Mouse (Mus musculus): Measurements from ENCODE around the gene Fen1.
"Not testable (repeated sequence)": the region's sequence is repeated elsewhere in the genome, so short reads cannot be mapped to it uniquely, and the experiment has no call there.

Gene Fen1

GRCm38 (mm10) chr19:10183299-10183983 lies 20.5 kb downstream of the Fen1 start:
- in situ Hi-C loops (cut with MboI; ENCODE audit: low sequenced_read_pairs) = loop anchor here (25.0 kb wide), 2 partner anchors 171 to 271 kb away; partner anchors contain the start of genes Best1 and Rab3il1

- in situ Hi-C loops (cut with MboI; ENCODE audit: low sequenced_read_pairs) = loop anchor here (25.0 kb wide), 2 partner anchors 170 to 270 kb away; partner anchors contain the start of genes Best1 and Rab3il1
Observed at GRCm38 (mm10) chr19:10182670-10183298, 21.2 kb downstream of the Fen1 start, which contains the start of gene Fads1. TSS of gene Fads1 (plus strand) at chr19:10182888.

GRCm38 (mm10) chr19:10182142-10182541 lies 21.8 kb downstream of the Fen1 start:
- in situ Hi-C loops (cut with MboI; ENCODE audit: low sequenced_read_pairs) = loop anchor here (25.0 kb wide), 2 partner anchors 170 to 270 kb away; partner anchors contain the start of genes Best1 and Rab3il1

- in situ Hi-C loops (cut with MboI; ENCODE audit: low sequenced_read_pairs) = loop anchor here (25.0 kb wide), 2 partner anchors 169 to 269 kb away; partner anchors contain the start of genes Best1 and Rab3il1
Observed at GRCm38 (mm10) chr19:10181225-10181624, 22.7 kb downstream of the Fen1 start.

- in situ Hi-C loops (cut with MboI; ENCODE audit: low sequenced_read_pairs) = loop anchor here (25.0 kb wide), 2 partner anchors 165 to 265 kb away; partner anchors contain the start of genes Best1 and Rab3il1
Observed at GRCm38 (mm10) chr19:10176941-10177372, 27.0 kb downstream of the Fen1 start.

- in situ Hi-C loops (cut with MboI; ENCODE audit: low sequenced_read_pairs) = loop anchor here (25.0 kb wide), 2 partner anchors 164 to 264 kb away; partner anchors contain the start of genes Best1 and Rab3il1
Observed at GRCm38 (mm10) chr19:10176477-10176876, 27.5 kb downstream of the Fen1 start.

- in situ Hi-C loops (cut with MboI; ENCODE audit: low sequenced_read_pairs) = loop anchor here (25.0 kb wide), 2 partner anchors 163 to 263 kb away; partner anchors contain the start of genes Best1 and Rab3il1
Observed at GRCm38 (mm10) chr19:10174956-10175355, 29.0 kb downstream of the Fen1 start.

GRCm38 (mm10) chr19:10173844-10174539 lies 30.0 kb downstream of the Fen1 start:
- in situ Hi-C loops (cut with MboI; ENCODE audit: low sequenced_read_pairs) = no loop called here

- in situ Hi-C loops (cut with MboI; ENCODE audit: low sequenced_read_pairs) = no loop called here
Observed at GRCm38 (mm10) chr19:10173116-10173718, 30.8 kb downstream of the Fen1 start.

- in situ Hi-C loops (cut with MboI; ENCODE audit: low sequenced_read_pairs) = no loop called here
Observed at GRCm38 (mm10) chr19:10171846-10172245, 32.1 kb downstream of the Fen1 start.

- in situ Hi-C loops (cut with MboI; ENCODE audit: low sequenced_read_pairs) = no loop called here
Observed at GRCm38 (mm10) chr19:10171359-10171758, 32.6 kb downstream of the Fen1 start.

- in situ Hi-C loops (cut with MboI; ENCODE audit: low sequenced_read_pairs) = no loop called here
Observed at GRCm38 (mm10) chr19:10170466-10170865, 33.5 kb downstream of the Fen1 start.

GRCm38 (mm10) chr19:10169692-10170330 lies 34.2 kb downstream of the Fen1 start:
- in situ Hi-C loops (cut with MboI; ENCODE audit: low sequenced_read_pairs) = not testable (repeated sequence)

- in situ Hi-C loops (cut with MboI; ENCODE audit: low sequenced_read_pairs) = no loop called here
Observed at GRCm38 (mm10) chr19:10169179-10169578, 34.8 kb downstream of the Fen1 start.

- in situ Hi-C loops (cut with MboI; ENCODE audit: low sequenced_read_pairs) = no loop called here
Observed at GRCm38 (mm10) chr19:10168441-10168840, 35.5 kb downstream of the Fen1 start.

GRCm38 (mm10) chr19:10167951-10168350 lies 36.0 kb downstream of the Fen1 start:
- in situ Hi-C loops (cut with MboI; ENCODE audit: low sequenced_read_pairs) = no loop called here

- in situ Hi-C loops (cut with MboI; ENCODE audit: low sequenced_read_pairs) = no loop called here
Observed at GRCm38 (mm10) chr19:10167112-10167511, 36.9 kb downstream of the Fen1 start.

GRCm38 (mm10) chr19:10165928-10166327 lies 38.0 kb downstream of the Fen1 start:
- in situ Hi-C loops (cut with MboI; ENCODE audit: low sequenced_read_pairs) = not testable (repeated sequence)

GRCm38 (mm10) chr19:10163896-10164295 lies 40.1 kb downstream of the Fen1 start:
- in situ Hi-C loops (cut with MboI; ENCODE audit: low sequenced_read_pairs) = no loop called here

- in situ Hi-C loops (cut with MboI; ENCODE audit: low sequenced_read_pairs) = no loop called here
Observed at GRCm38 (mm10) chr19:10157725-10158124, 46.2 kb downstream of the Fen1 start.

All from CH12F3 (cell line).